Mouse (Mus musculus): Measurements from ENCODE around the gene Lsm7. TPM values are rescaled to one million over a fixed set of nuclear protein-coding genes. Genes with fewer than 3 reads are reported as not detected.

Lsm7 gene
- polyA plus RNA-seq, 1 experiment from 2014 or later: 230 TPM

- Histone ChIP-seq H3K9me3 (ENCODE audit: control insufficient read depth, low read length) (no peaks in the 10 kb centered on the region), H3K36me3 (ENCODE audit: control insufficient read depth, insufficient read depth, low read length) (peaks cover 28% of the 10 kb centered on the region), H3K4me2 (ENCODE audit: low read length) (peak overlapping the region; percentile 100), H3K27ac (replicated peaks in 1 of 2; ENCODE audit: control insufficient read depth in 1 of 2, insufficient read depth in 1 of 2, low read depth in 2 of 2, low read length in 2 of 2) (no peak overlapping the region), H3K4me3 (ENCODE audit: control insufficient read depth in 1 of 2, insufficient read depth in 1 of 2, low read depth in 1 of 2, low read length in 2 of 2) (peak overlapping the region in 1 of 2 experiments; percentile 92; a peak in 1 of 4 replicates), H3K9ac (ENCODE audit: low read length) (peak overlapping the region; percentile 91), H3K27me3 (ENCODE audit: control insufficient read depth, insufficient read depth, low read length) (no peaks in the 10 kb centered on the region), H3K4me1 (ENCODE audit: control insufficient read depth in 2 of 2, insufficient read depth in 2 of 2, low read length in 2 of 2) (peaks cover 10 to 23% of the 10 kb centered on the region in 2 experiments)
- WGBS: 72% methylated on average over 3 of the region's 3 CpGs
- ATAC-seq (ENCODE audit: insufficient number of reproducible peaks, insufficient read depth, low FRiP score, low read depth): no peak
Observed at GRCm38 (mm10) chr10:80856267-80856666, 1.3 kb upstream of the Lsm7 start.

- peak overlapping the region; percentile 100 for H3K4me2 ChIP-seq (ENCODE audit: low read length)
- no peaks in the 10 kb centered on the region for H3K9me3 ChIP-seq (ENCODE audit: control insufficient read depth, low read length)
- H3K4me1 ChIP-seq (ENCODE audit: control insufficient read depth in 2 of 2, insufficient read depth in 2 of 2, low read length in 2 of 2): peaks cover 10 to 23% of the 10 kb centered on the region in 2 experiments
- H3K27me3 ChIP-seq (ENCODE audit: control insufficient read depth, insufficient read depth, low read length): no peaks in the 10 kb centered on the region
- no peak overlapping the region for H3K27ac ChIP-seq (replicated peaks in 1 of 2; ENCODE audit: control insufficient read depth in 1 of 2, insufficient read depth in 1 of 2, low read depth in 2 of 2, low read length in 2 of 2)
- H3K4me3 ChIP-seq (ENCODE audit: control insufficient read depth in 1 of 2, insufficient read depth in 1 of 2, low read depth in 1 of 2, low read length in 2 of 2): peak overlapping the region; percentile 92 to 99
- H3K9ac ChIP-seq (ENCODE audit: low read length): peak overlapping the region; percentile 91
- H3K36me3 ChIP-seq (ENCODE audit: control insufficient read depth, insufficient read depth, low read length): peaks cover 30% of the 10 kb centered on the region
- no peak for ATAC-seq (ENCODE audit: insufficient number of reproducible peaks, insufficient read depth, low FRiP score, low read depth)
- 10% methylated on average over 11 of the region's 11 CpGs for WGBS
Observed at GRCm38 (mm10) chr10:80855749-80856073, 702 bp upstream of the Lsm7 start.

GRCm38 (mm10) chr10:80848571-80848970 lies 6.4 kb downstream of the Lsm7 start:
- Histone ChIP-seq H3K4me3 (ENCODE audit: control insufficient read depth in 1 of 2, insufficient read depth in 1 of 2, low read depth in 1 of 2, low read length in 2 of 2) (no peak overlapping the region), H3K4me2 (ENCODE audit: low read length) (no peak overlapping the region), H3K9me3 (ENCODE audit: control insufficient read depth, low read length) (no peaks in the 10 kb centered on the region), H3K4me1 (ENCODE audit: control insufficient read depth in 2 of 2, insufficient read depth in 2 of 2, low read length in 2 of 2) (peaks cover 0 to 7% of the 10 kb centered on the region in 2 experiments; a peak in 2 of 4 replicates), H3K36me3 (ENCODE audit: control insufficient read depth, insufficient read depth, low read length) (peaks cover 27% of the 10 kb centered on the region), H3K27ac (replicated peaks in 1 of 2; ENCODE audit: control insufficient read depth in 1 of 2, insufficient read depth in 1 of 2, low read depth in 2 of 2, low read length in 2 of 2) (no peak overlapping the region), H3K27me3 (ENCODE audit: control insufficient read depth, insufficient read depth, low read length) (peaks cover 19% of the 10 kb centered on the region), H3K9ac (ENCODE audit: low read length) (no peak overlapping the region)
- ATAC-seq (ENCODE audit: insufficient number of reproducible peaks, insufficient read depth, low FRiP score, low read depth): no peak
- WGBS: 8% methylated on average over 10 of the region's 10 CpGs

DNA sequence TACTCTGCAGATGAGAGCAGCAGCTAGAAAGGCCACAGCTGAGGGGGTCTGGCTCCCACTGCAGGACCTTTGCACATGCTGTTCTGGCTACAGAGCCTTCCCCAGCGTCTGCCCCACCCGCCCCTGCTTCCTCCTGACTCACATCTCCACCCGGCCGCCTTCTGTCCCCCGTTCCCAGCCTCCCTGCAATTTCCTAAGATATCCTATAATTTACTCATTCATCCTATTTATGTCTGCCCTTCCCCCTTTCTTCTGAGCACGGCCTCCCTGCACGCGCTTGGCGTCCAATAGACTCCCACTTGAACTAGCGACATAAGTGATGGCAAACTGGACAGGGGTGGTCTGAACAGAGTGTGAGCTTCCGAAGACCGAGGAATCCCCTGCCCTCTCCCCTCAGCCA lies 9.3 kb downstream of the Lsm7 start:
- no peak overlapping the region for H3K9ac ChIP-seq (ENCODE audit: low read length)
- WGBS: 70% methylated on average over 12 of the region's 12 CpGs
- no peak overlapping the region for H3K4me2 ChIP-seq (ENCODE audit: low read length)
- H3K4me1 ChIP-seq (ENCODE audit: control insufficient read depth in 2 of 2, insufficient read depth in 2 of 2, low read length in 2 of 2): peaks cover 0 to 9% of the 10 kb centered on the region in 2 experiments; a peak in 2 of 4 replicates
- H3K27me3 ChIP-seq (ENCODE audit: control insufficient read depth, insufficient read depth, low read length): peaks cover 41% of the 10 kb centered on the region
- H3K27ac ChIP-seq (replicated peaks in 1 of 2; ENCODE audit: control insufficient read depth in 1 of 2, insufficient read depth in 1 of 2, low read depth in 2 of 2, low read length in 2 of 2): no peak overlapping the region
- no peak for ATAC-seq (ENCODE audit: insufficient number of reproducible peaks, insufficient read depth, low FRiP score, low read depth)
- no peaks in the 10 kb centered on the region for H3K9me3 ChIP-seq (ENCODE audit: control insufficient read depth, low read length)
- H3K36me3 ChIP-seq (ENCODE audit: control insufficient read depth, insufficient read depth, low read length): no peaks in the 10 kb centered on the region
- H3K4me3 ChIP-seq (ENCODE audit: control insufficient read depth in 1 of 2, insufficient read depth in 1 of 2, low read depth in 1 of 2, low read length in 2 of 2): no peak overlapping the region

- Histone ChIP-seq H3K9me3 (ENCODE audit: control insufficient read depth, low read length) (no peaks in the 10 kb centered on the region), H3K9ac (ENCODE audit: low read length) (0 out of 2 replicates have a peak overlapping the region, but pooled peaks have one; percentile 8), H3K4me3 (ENCODE audit: control insufficient read depth in 1 of 2, insufficient read depth in 1 of 2, low read depth in 1 of 2, low read length in 2 of 2) (no peak overlapping the region), H3K36me3 (ENCODE audit: control insufficient read depth, insufficient read depth, low read length) (no peaks in the 10 kb centered on the region), H3K27me3 (ENCODE audit: control insufficient read depth, insufficient read depth, low read length) (peaks cover 41% of the 10 kb centered on the region), H3K4me2 (ENCODE audit: low read length) (no peak overlapping the region), H3K27ac (replicated peaks in 1 of 2; ENCODE audit: control insufficient read depth in 1 of 2, insufficient read depth in 1 of 2, low read depth in 2 of 2, low read length in 2 of 2) (no peak overlapping the region), H3K4me1 (ENCODE audit: control insufficient read depth in 2 of 2, insufficient read depth in 2 of 2, low read length in 2 of 2) (peaks cover 0 to 9% of the 10 kb centered on the region in 2 experiments; a peak in 2 of 4 replicates)
- WGBS: 41% methylated on average over 8 of the region's 8 CpGs
- no peak for ATAC-seq (ENCODE audit: insufficient number of reproducible peaks, insufficient read depth, low FRiP score, low read depth)
Observed at GRCm38 (mm10) chr10:80845055-80845693, 9.8 kb downstream of the Lsm7 start.

- ATAC-seq (ENCODE audit: insufficient number of reproducible peaks, insufficient read depth, low FRiP score, low read depth): no peak
- WGBS: 6% methylated on average over 37 of the region's 51 CpGs
- Histone ChIP-seq H3K4me2 (ENCODE audit: low read length) (peak within 1 kb of the TSS; percentile 81), H3K36me3 (ENCODE audit: control insufficient read depth, insufficient read depth, low read length) (no peaks in the 10 kb centered on the region), H3K27ac (replicated peaks in 1 of 2; ENCODE audit: control insufficient read depth in 1 of 2, insufficient read depth in 1 of 2, low read depth in 2 of 2, low read length in 2 of 2) (no peak within 1 kb of the TSS), H3K9me3 (ENCODE audit: control insufficient read depth, low read length) (no peaks in the 10 kb centered on the region), H3K4me3 (ENCODE audit: control insufficient read depth in 1 of 2, insufficient read depth in 1 of 2, low read depth in 1 of 2, low read length in 2 of 2) (peak within 1 kb of the TSS; percentile 27 to 47), H3K9ac (ENCODE audit: low read length) (peak within 1 kb of the TSS; percentile 74), H3K27me3 (ENCODE audit: control insufficient read depth, insufficient read depth, low read length) (peaks cover 41% of the 10 kb centered on the region), H3K4me1 (ENCODE audit: control insufficient read depth in 2 of 2, insufficient read depth in 2 of 2, low read length in 2 of 2) (peaks cover 0 to 9% of the 10 kb centered on the region in 2 experiments; a peak in 2 of 4 replicates)
Observed at GRCm38 (mm10) chr10:80843931-80844547, 11.0 kb downstream of the Lsm7 start, which contains the start of gene Lingo3. TSS of gene Lingo3 (minus strand) at chr10:80844039.

- no peaks in the 10 kb centered on the region for H3K9me3 ChIP-seq (ENCODE audit: control insufficient read depth, low read length)
- peak overlapping the region; percentile 27 to 47 for H3K4me3 ChIP-seq (ENCODE audit: control insufficient read depth in 1 of 2, insufficient read depth in 1 of 2, low read depth in 1 of 2, low read length in 2 of 2)
- peaks cover 2 to 13% of the 10 kb centered on the region in 2 experiments; a peak in 2 of 4 replicates for H3K4me1 ChIP-seq (ENCODE audit: control insufficient read depth in 2 of 2, insufficient read depth in 2 of 2, low read length in 2 of 2)
- H3K36me3 ChIP-seq (ENCODE audit: control insufficient read depth, insufficient read depth, low read length): no peaks in the 10 kb centered on the region
- no peak overlapping the region for H3K27ac ChIP-seq (replicated peaks in 1 of 2; ENCODE audit: control insufficient read depth in 1 of 2, insufficient read depth in 1 of 2, low read depth in 2 of 2, low read length in 2 of 2)
- H3K9ac ChIP-seq (ENCODE audit: low read length): peak overlapping the region; percentile 74
- WGBS: 10% methylated on average over 32 of the region's 32 CpGs
- no peak for ATAC-seq (ENCODE audit: insufficient number of reproducible peaks, insufficient read depth, low FRiP score, low read depth)
- H3K4me2 ChIP-seq (ENCODE audit: low read length): peak overlapping the region; percentile 81
- H3K27me3 ChIP-seq (ENCODE audit: control insufficient read depth, insufficient read depth, low read length): peaks cover 41% of the 10 kb centered on the region
Observed at GRCm38 (mm10) chr10:80843087-80843930, 11.7 kb downstream of the Lsm7 start.

Data from heart, embryonic 14.5 days (tissue).